Mouse (Mus musculus) MEL (cell line): ENCODE data around the gene 9430097D07Rik.

ENCODE experiments used
- CTCF ChIP-seq, 3 experiments: IDR thresholded peaks in 2 of 3; conservative IDR thresholded peaks in 1 of 3; 2 replicates each; pipeline ENCODE4 v1.5.1; 2011 to 2012; ENCODE audit warnings: low read length in 3 of 3, low read depth in 2 of 3, mild to moderate bottlenecking in 2 of 3, improper control_type of control experiment in 1 of 3, inconsistent platforms in 1 of 3, mixed read lengths in 1 of 3, moderate library complexity in 1 of 3; ENCODE audit not compliant: control insufficient read depth in 1 of 3, insufficient read depth in 1 of 3, poor library complexity in 1 of 3, severe bottlenecking in 1 of 3
- HCFC1 ChIP-seq: IDR thresholded peaks from 2 replicates; pipeline ENCODE4 v1.6.1; 2012; ENCODE audit warnings: low read depth, mild to moderate bottlenecking, inconsistent platforms, low read length, improper control_type of control experiment, moderate library complexity
- MAFK ChIP-seq: IDR thresholded peaks from 2 replicates; pipeline ENCODE4 v1.6.1; 2011; ENCODE audit warnings: low read depth, mild to moderate bottlenecking, low read length, improper control_type of control experiment, borderline replicate concordance
- POLR2A ChIP-seq, 2 experiments: IDR thresholded peaks; 2 replicates each; pipeline ENCODE4 v1.6.1; 2011 to 2012; ENCODE audit warnings: low read length in 2 of 2, mild to moderate bottlenecking in 2 of 2, control low read depth in 1 of 2, improper control_type of control experiment in 1 of 2, low read depth in 1 of 2, moderate library complexity in 1 of 2; ENCODE audit not compliant: control insufficient read depth in 1 of 2, insufficient read depth in 1 of 2, poor library complexity in 1 of 2
- ZNF384 ChIP-seq: IDR thresholded peaks from 2 replicates; pipeline ENCODE4 v1.6.1; 2012; ENCODE audit warnings: low read depth, mild to moderate bottlenecking, inconsistent platforms, low read length, improper control_type of control experiment

DNA sequence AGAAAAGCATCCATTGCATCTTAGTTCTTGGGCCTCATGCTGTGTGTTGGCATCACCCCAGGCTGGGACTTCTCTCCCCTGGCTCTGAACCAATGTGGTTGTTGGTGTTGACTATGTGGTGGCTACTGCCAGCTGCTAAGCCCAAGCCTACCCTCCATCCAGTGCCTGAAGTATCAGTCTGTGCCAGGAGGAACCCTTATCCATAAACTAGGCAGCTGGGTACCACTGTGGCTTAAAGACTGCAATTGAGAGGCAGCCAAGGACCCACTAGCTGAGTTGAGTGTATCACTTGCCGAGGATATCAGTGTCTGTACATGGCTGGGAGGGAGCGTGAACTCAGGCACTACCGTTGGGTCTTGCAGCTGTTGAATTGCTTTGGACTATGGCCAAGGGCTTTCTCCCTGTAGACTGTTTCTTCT is 32.4 kb downstream of the 9430097D07Rik start:
- no peak for TF ChIP-seq CTCF (IDR thresholded peaks at IDR 0.05 in 2 of 3, conservative IDR thresholded peaks at IDR 0.05 in 1 of 3; ENCODE audit: control insufficient read depth in 1 of 3, insufficient read depth in 1 of 3, low read depth in 2 of 3, low read length in 3 of 3, poor library complexity in 1 of 3, severe bottlenecking in 1 of 3)
- no peak for TF ChIP-seq HCFC1
- TF ChIP-seq POLR2A (IDR thresholded peaks at IDR 0.05; ENCODE audit: control insufficient read depth in 1 of 2, insufficient read depth in 1 of 2, low read depth in 1 of 2, low read length in 2 of 2, poor library complexity in 1 of 2) = no peak
- no peak for TF ChIP-seq ZNF384
- no peak for TF ChIP-seq MAFK
